Mouse (Mus musculus) limb, embryonic 15.5 days (tissue): ENCODE data around the gene Kitl. TPM values are rescaled to one million over a fixed set of nuclear protein-coding genes. Genes with fewer than 3 reads are reported as not detected.
A peak's percentile ranks its signal among the peaks of the same experiment; 100 is the strongest.

Experiments used
- ATAC-seq: fragments of 200-750 bp; cut with Nextera tagmentation; 2 replicates; pipeline ENCODE4 v1.8.0; 2017; ENCODE audit warnings: low read depth, moderate TSS enrichment; ENCODE audit not compliant: insufficient number of reproducible peaks, low FRiP score, low TSS enrichment
- H3K27ac ChIP-seq: fragments of 300-500 bp; sonication (generic); 2 replicates; pipeline ENCODE4 v1.5.1; 2015; ENCODE audit warnings: moderate library complexity, mild to moderate bottlenecking, inconsistent platforms
- H3K27me3 ChIP-seq: fragments of 300-500 bp; sonication (generic); 2 replicates; pipeline ENCODE4 v1.6.1; 2015; ENCODE audit warnings: inconsistent platforms
- H3K36me3 ChIP-seq: fragments of 300-500 bp; sonication (generic); 2 replicates; pipeline ENCODE4 v1.6.1; 2015; ENCODE audit warnings: inconsistent platforms
- H3K4me1 ChIP-seq: fragments of 300-500 bp; sonication (generic); 2 replicates; pipeline ENCODE4 v1.6.1; 2015; ENCODE audit warnings: inconsistent platforms
- H3K4me2 ChIP-seq: fragments of 300-500 bp; sonication (generic); 2 replicates; pipeline ENCODE4 v1.6.1; 2015; ENCODE audit warnings: mild to moderate bottlenecking, inconsistent platforms
- H3K4me3 ChIP-seq: fragments of 300-500 bp; sonication (generic); 2 replicates; pipeline ENCODE4 v1.5.1; 2015; ENCODE audit warnings: mild to moderate bottlenecking, inconsistent platforms
- H3K9ac ChIP-seq: fragments of 300-500 bp; sonication (generic); 2 replicates; pipeline ENCODE4 v1.6.1; 2015; ENCODE audit warnings: inconsistent platforms
- H3K9me3 ChIP-seq: fragments of 300-500 bp; sonication (generic); 2 replicates; pipeline ENCODE4 v1.6.1; 2016; ENCODE audit warnings: inconsistent platforms
- WGBS: fragments of 180-500 bp; shearing (Covaris S2); methylation state at CpG from one replicate; pipeline ENCODE4 v1.1.7; 2015; 5-methylcytosine and 5-hydroxymethylcytosine counted together
- polyA plus RNA-seq: library from polyadenylated mRNA; unstranded; fragments of >200 nt; fragmentation: Nextera tagmentation; extraction: Ambion mirVana; gene quantifications from 2 replicates; pipeline ENCODE4 v1.2.1, GENCODE M21; 2015

The Kitl gene
- polyA plus RNA-seq: 34.1 and 34.3 TPM in 2 replicates

- H3K9ac ChIP-seq: peak within 1 kb of the TSS; percentile 56
- under 1% methylated on average over 70 of the region's 70 CpGs for WGBS
- H3K9me3 ChIP-seq: no peaks in the 10 kb centered on the region
- peaks cover 31% of the 10 kb centered on the region for H3K4me1 ChIP-seq
- no peaks in the 10 kb centered on the region for H3K36me3 ChIP-seq
- H3K27ac ChIP-seq: peak within 1 kb of the TSS; percentile 72
- H3K4me3 ChIP-seq: peak within 1 kb of the TSS; percentile 72
- peaks cover 25% of the 10 kb centered on the region for H3K27me3 ChIP-seq
- peak; percentile 77 for ATAC-seq
- peak within 1 kb of the TSS; percentile 92 for H3K4me2 ChIP-seq
These were observed at the start of gene Kitl for GRCm38 (mm10) chr10:100015370-100016325. Gene Kitl (plus strand): TSS chr10:100015630.

- Histone ChIP-seq H3K27ac (no peak overlapping the region), H3K9me3 (no peaks in the 10 kb centered on the region), H3K27me3 (no peaks in the 10 kb centered on the region), H3K4me1 (no peaks in the 10 kb centered on the region), H3K4me3 (no peak overlapping the region), H3K36me3 (no peaks in the 10 kb centered on the region), H3K9ac (no peak overlapping the region), H3K4me2 (no peak overlapping the region)
- ATAC-seq: no peak
- WGBS: 51% methylated on average over 8 of the region's 8 CpGs
These were observed 42.6 kb upstream of the Kitl start for GRCm38 (mm10) chr10:99972866-99973265.

- H3K4me2 ChIP-seq: no peak overlapping the region
- ATAC-seq: no peak
- no peaks in the 10 kb centered on the region for H3K9me3 ChIP-seq
- H3K4me3 ChIP-seq: no peak overlapping the region
- H3K27me3 ChIP-seq: no peaks in the 10 kb centered on the region
- H3K27ac ChIP-seq: no peak overlapping the region
- no peaks in the 10 kb centered on the region for H3K4me1 ChIP-seq
- 67% methylated on average over 3 of the region's 3 CpGs for WGBS
- H3K36me3 ChIP-seq: no peaks in the 10 kb centered on the region
- no peak overlapping the region for H3K9ac ChIP-seq
These were observed 35.3 kb upstream of the Kitl start for GRCm38 (mm10) chr10:99980096-99980495.

GRCm38 (mm10) chr10:99980916-99981315, 34.5 kb upstream of the Kitl start:
- ATAC-seq: no peak
- no peak overlapping the region for H3K4me3 ChIP-seq

DNA sequence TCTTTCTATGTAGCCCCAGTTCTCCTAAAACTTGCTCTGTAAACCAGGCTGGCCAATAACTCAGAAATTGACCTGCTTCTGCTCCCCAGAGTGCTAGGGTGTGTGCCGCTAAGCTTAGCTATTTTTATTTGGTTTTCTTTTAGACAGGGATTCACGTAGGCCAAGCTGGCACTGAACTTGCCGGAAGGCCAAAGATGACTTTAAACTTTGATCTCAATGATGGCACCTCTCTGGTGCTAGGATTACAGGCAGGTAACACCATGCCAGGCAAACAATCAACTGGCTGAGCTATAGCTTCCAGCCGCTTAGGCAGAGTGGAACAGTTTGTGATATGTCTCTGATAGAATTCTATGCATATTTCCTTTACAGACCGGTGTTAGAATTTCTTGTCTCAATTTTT, 33.5 kb upstream of the Kitl start:
- WGBS: 80% methylated on average over 5 of the region's 5 CpGs
- H3K9me3 ChIP-seq: no peaks in the 10 kb centered on the region
- no peak for ATAC-seq
- no peak overlapping the region for H3K4me3 ChIP-seq
- no peaks in the 10 kb centered on the region for H3K4me1 ChIP-seq
- no peak overlapping the region for H3K9ac ChIP-seq
- H3K36me3 ChIP-seq: no peaks in the 10 kb centered on the region
- H3K4me2 ChIP-seq: no peak overlapping the region
- no peak overlapping the region for H3K27ac ChIP-seq
- H3K27me3 ChIP-seq: no peaks in the 10 kb centered on the region

More at GRCm38 (mm10) chr10:99980916-99981315, 34.5 kb upstream of the Kitl start:
- Histone ChIP-seq H3K36me3 (no peaks in the 10 kb centered on the region), H3K27ac (no peak overlapping the region), H3K4me2 (no peak overlapping the region), H3K27me3 (no peaks in the 10 kb centered on the region), H3K9me3 (no peaks in the 10 kb centered on the region), H3K4me1 (no peaks in the 10 kb centered on the region), H3K9ac (no peak overlapping the region)
- WGBS: 34% methylated on average over 2 of the region's 2 CpGs

DNA sequence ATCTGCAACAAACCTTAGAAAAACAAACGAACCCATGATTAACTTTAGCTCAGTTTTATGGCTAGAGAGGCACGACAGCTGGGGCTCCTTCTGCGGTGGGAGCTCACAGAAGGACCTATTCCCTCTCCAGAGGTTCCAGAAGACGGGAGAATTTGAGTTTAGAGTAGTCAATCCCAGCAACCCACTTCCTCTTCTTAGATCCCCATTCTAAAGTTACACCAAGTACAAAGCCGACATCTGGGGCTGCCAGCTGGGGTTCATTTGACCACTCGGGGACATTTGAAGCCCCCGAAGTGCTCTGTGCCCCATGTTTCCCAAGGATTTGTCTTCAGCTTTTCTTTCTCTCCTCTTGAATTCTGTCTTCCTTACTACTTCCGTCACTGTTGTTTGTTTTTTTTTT, 28.7 kb upstream of the Kitl start:
- WGBS: 35% methylated on average over 8 of the region's 8 CpGs
- Histone ChIP-seq H3K9me3 (no peaks in the 10 kb centered on the region), H3K4me1 (no peaks in the 10 kb centered on the region), H3K4me2 (no peak overlapping the region), H3K36me3 (no peaks in the 10 kb centered on the region), H3K9ac (no peak overlapping the region), H3K4me3 (no peak overlapping the region), H3K27ac (no peak overlapping the region), H3K27me3 (no peaks in the 10 kb centered on the region)
- ATAC-seq: no peak

GRCm38 (mm10) chr10:99989758-99990157, 25.7 kb upstream of the Kitl start:
- Histone ChIP-seq H3K4me1 (no peaks in the 10 kb centered on the region), H3K27me3 (no peaks in the 10 kb centered on the region), H3K36me3 (no peaks in the 10 kb centered on the region), H3K27ac (no peak overlapping the region), H3K9me3 (no peaks in the 10 kb centered on the region), H3K4me3 (no peak overlapping the region), H3K4me2 (no peak overlapping the region), H3K9ac (no peak overlapping the region)
- no peak for ATAC-seq

- H3K36me3 ChIP-seq: no peaks in the 10 kb centered on the region
- H3K4me3 ChIP-seq: no peak overlapping the region
- WGBS: 60% methylated on average over 9 of the region's 9 CpGs
- ATAC-seq: no peak
- H3K27me3 ChIP-seq: no peaks in the 10 kb centered on the region
- no peak overlapping the region for H3K4me2 ChIP-seq
- no peaks in the 10 kb centered on the region for H3K9me3 ChIP-seq
- H3K4me1 ChIP-seq: no peaks in the 10 kb centered on the region
- no peak overlapping the region for H3K27ac ChIP-seq
- H3K9ac ChIP-seq: no peak overlapping the region
These were observed 23.3 kb upstream of the Kitl start for GRCm38 (mm10) chr10:99992121-99992520.

GRCm38 (mm10) chr10:100001452-100001851, 14.0 kb upstream of the Kitl start:
- no peak overlapping the region for H3K27ac ChIP-seq

DNA sequence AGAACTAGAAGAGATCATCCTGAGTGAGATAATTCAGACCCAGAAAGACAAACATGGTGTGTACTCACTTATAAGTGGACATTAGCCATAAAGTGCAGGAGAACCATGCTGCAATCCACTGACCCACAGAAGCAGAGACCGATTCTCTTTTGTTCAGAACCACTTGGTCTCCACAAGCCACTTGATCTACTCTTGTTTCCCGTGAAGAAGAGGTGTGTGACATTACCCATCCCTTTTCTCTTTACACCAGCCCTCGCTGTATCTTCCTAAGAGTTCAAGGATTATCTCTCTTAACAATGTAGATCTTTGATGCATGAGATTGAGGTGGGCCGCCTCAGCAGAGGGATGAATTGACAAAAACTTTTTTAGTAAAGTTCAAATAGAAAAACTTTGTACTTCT, 11.6 kb upstream of the Kitl start:
- H3K27ac ChIP-seq: no peak overlapping the region
- no peak for ATAC-seq
- H3K4me3 ChIP-seq: no peak overlapping the region
- H3K27me3 ChIP-seq: no peaks in the 10 kb centered on the region
- H3K9ac ChIP-seq: no peak overlapping the region
- H3K4me2 ChIP-seq: no peak overlapping the region
- H3K36me3 ChIP-seq: no peaks in the 10 kb centered on the region
- WGBS: 88% methylated on average over 4 of the region's 4 CpGs
- no peaks in the 10 kb centered on the region for H3K9me3 ChIP-seq
- no peaks in the 10 kb centered on the region for H3K4me1 ChIP-seq

More at GRCm38 (mm10) chr10:100001452-100001851, 14.0 kb upstream of the Kitl start:
- Histone ChIP-seq H3K36me3 (no peaks in the 10 kb centered on the region), H3K4me2 (no peak overlapping the region), H3K4me3 (no peak overlapping the region), H3K27me3 (no peaks in the 10 kb centered on the region), H3K4me1 (no peaks in the 10 kb centered on the region), H3K9me3 (no peaks in the 10 kb centered on the region), H3K9ac (no peak overlapping the region)
- no peak for ATAC-seq
- 42% methylated on average over 4 of the region's 4 CpGs for WGBS

DNA sequence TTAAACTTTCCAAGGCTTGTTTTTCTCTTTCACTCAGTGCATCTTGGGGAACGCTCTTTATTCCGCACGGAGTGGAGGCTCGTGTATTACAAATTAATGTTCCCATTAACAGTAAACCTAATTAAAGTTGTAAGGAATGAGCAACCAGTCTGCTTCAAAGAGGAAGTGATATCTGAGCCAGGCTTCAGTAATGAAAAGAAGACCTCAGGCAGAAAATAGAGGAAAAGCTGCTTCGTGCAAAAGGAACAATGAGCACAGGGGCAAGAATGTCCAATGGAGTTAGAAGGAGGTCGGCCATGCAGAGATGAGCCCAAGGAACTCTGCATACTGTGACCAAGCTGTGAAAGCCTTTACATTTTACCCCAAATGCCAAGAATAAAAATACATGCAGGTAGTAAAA, 5.7 kb upstream of the Kitl start:
- H3K36me3 ChIP-seq: no peaks in the 10 kb centered on the region
- H3K27ac ChIP-seq: no peak overlapping the region
- H3K9me3 ChIP-seq: no peaks in the 10 kb centered on the region
- no peak overlapping the region for H3K4me3 ChIP-seq
- 0 out of 2 replicates have a peak, but pooled peaks cover 3% of the 10 kb centered on the region for H3K27me3 ChIP-seq
- peak overlapping the region; percentile 24; the same call in 1 of the 2 replicates for H3K4me2 ChIP-seq
- H3K4me1 ChIP-seq: 0 out of 2 replicates have a peak, but pooled peaks cover 13% of the 10 kb centered on the region
- no peak for ATAC-seq
- no peak overlapping the region for H3K9ac ChIP-seq
- WGBS: 46% methylated on average over 6 of the region's 6 CpGs

DNA sequence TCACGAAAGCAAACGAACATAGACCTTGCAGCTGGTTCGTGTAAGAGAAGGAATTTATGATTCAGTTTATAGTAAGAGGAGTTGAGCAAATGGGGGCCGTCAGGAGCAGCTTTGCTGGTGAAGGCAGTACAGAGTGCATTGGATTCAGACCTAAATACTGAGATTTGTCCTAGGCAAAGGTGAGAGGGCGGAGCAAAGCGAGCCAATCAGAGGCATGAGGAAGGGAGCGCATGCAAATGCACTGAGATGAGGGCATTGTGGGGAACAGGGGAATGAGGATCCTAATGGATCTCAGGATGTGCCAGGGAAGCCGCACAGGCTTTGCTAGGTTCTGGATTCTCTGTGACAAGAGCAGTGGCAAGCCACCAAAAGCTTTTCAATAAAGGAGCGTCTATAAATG, 5.1 kb upstream of the Kitl start:
- no peak for ATAC-seq
- no peak overlapping the region for H3K4me3 ChIP-seq
- no peaks in the 10 kb centered on the region for H3K9me3 ChIP-seq
- H3K4me2 ChIP-seq: peak overlapping the region; percentile 24; the same call in 1 of the 2 replicates
- peaks cover 3% of the 10 kb centered on the region; the same call in 1 of the 2 replicates for H3K27me3 ChIP-seq
- no peaks in the 10 kb centered on the region for H3K36me3 ChIP-seq
- no peak overlapping the region for H3K9ac ChIP-seq
- WGBS: 54% methylated on average over 9 of the region's 9 CpGs
- H3K27ac ChIP-seq: no peak overlapping the region
- H3K4me1 ChIP-seq: peaks cover 14% of the 10 kb centered on the region; the same call in 1 of the 2 replicates
